Mouse (Mus musculus): ENCODE measurements at regions not wholly inside any gene's neighbourhood (a gene's known extent, or its start where the extent isn't known, plus 50 kb on each side); places are given as distances from the start of the nearest gene placed in this dataset.

DNA sequence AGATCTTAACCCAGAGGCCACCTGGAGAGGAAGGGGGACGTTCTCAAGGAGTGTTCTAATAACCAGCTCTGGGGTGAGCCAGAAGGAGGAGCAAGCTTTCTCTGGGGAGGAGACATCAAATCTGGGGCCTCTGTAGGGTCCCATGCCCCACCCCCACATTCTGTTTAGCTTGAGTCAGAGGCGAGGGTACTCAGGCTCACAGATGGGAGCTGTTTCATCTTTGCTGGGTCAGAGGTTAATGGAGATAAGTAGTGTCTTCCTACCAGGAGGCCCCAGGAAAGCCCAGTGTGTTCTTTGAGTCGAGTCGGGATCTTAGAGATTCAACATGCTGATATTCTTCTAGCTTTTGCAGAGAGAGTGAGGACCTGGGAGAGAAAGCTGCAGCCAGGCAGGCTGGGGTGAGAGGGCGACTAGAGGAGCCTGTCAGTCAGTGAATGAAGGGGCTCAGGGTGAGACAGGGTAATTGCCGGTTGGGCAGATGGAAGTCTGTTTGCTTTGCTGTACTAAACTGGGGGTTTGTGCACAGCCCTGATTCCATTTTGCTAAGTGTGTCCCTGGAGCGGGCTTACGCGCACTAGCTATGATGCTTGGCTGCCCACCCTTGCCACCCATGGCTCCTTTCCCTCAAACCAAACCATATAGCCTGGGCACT, 124.0 kb downstream of the Dact1 start:
- no peak overlapping the region for H3K27ac ChIP-seq (ENCODE audit: control insufficient read depth, insufficient read depth, low read length)
- H3K4me1 ChIP-seq (replicated peaks; ENCODE audit: control insufficient read depth, insufficient read depth, low read length): no peaks in the 10 kb centered on the region
- DNase-seq: no peak
- no peak overlapping the region for H3K4me3 ChIP-seq (ENCODE audit: control insufficient read depth, insufficient read depth, low read length)
- WGBS: 88% methylated on average over 9 of the region's 9 CpGs
- no peaks in the 10 kb centered on the region for H3K27me3 ChIP-seq (ENCODE audit: control insufficient read depth, insufficient read depth, low read length)
- TF ChIP-seq CTCF (IDR thresholded peaks at IDR 0.05; ENCODE audit: borderline replicate concordance, control insufficient read depth, extremely low read depth, insufficient read depth, low read length, poor library complexity): no peak
- no peak for TF ChIP-seq POLR2A (IDR thresholded peaks at IDR 0.05; ENCODE audit: control insufficient read depth, extremely low read depth, insufficient read depth, low read length, poor library complexity)
- no peaks in the 10 kb centered on the region for H3K36me3 ChIP-seq (ENCODE audit: control insufficient read depth, insufficient read depth, low read length)

- TF ChIP-seq POLR2A (IDR thresholded peaks at IDR 0.05; ENCODE audit: control insufficient read depth, extremely low read depth, insufficient read depth, low read length, poor library complexity) (no peak), CTCF (IDR thresholded peaks at IDR 0.05; ENCODE audit: borderline replicate concordance, control insufficient read depth, extremely low read depth, insufficient read depth, low read length, poor library complexity) (no peak)
- no peaks in the 10 kb centered on the region for H3K36me3 ChIP-seq (ENCODE audit: control insufficient read depth, insufficient read depth, low read length)
- no peak overlapping the region for H3K4me3 ChIP-seq (ENCODE audit: control insufficient read depth, insufficient read depth, low read length)
- peak; percentile 2 for DNase-seq
- no peaks in the 10 kb centered on the region for H3K4me1 ChIP-seq (replicated peaks; ENCODE audit: control insufficient read depth, insufficient read depth, low read length)
- no peak overlapping the region for H3K27ac ChIP-seq (ENCODE audit: control insufficient read depth, insufficient read depth, low read length)
- no peaks in the 10 kb centered on the region for H3K27me3 ChIP-seq (ENCODE audit: control insufficient read depth, insufficient read depth, low read length)
- 21% methylated on average over 6 of the region's 6 CpGs for WGBS
These were observed 128.6 kb downstream of the Dact1 start for GRCm38 (mm10) chr12:71438254-71438653.

- Histone ChIP-seq H3K36me3 (ENCODE audit: control insufficient read depth, insufficient read depth, low read length) (no peaks in the 10 kb centered on the region), H3K4me3 (ENCODE audit: control insufficient read depth, insufficient read depth, low read length) (no peak overlapping the region), H3K4me1 (replicated peaks; ENCODE audit: control insufficient read depth, insufficient read depth, low read length) (no peaks in the 10 kb centered on the region), H3K27ac (ENCODE audit: control insufficient read depth, insufficient read depth, low read length) (no peak overlapping the region), H3K27me3 (ENCODE audit: control insufficient read depth, insufficient read depth, low read length) (no peaks in the 10 kb centered on the region)
- WGBS: 75% methylated on average over 3 of the region's 3 CpGs
- DNase-seq: no peak
- TF ChIP-seq CTCF (IDR thresholded peaks at IDR 0.05; ENCODE audit: borderline replicate concordance, control insufficient read depth, extremely low read depth, insufficient read depth, low read length, poor library complexity) (no peak), POLR2A (IDR thresholded peaks at IDR 0.05; ENCODE audit: control insufficient read depth, extremely low read depth, insufficient read depth, low read length, poor library complexity) (no peak)
These were observed 131.2 kb downstream of the Dact1 start for GRCm38 (mm10) chr12:71440863-71441262.

GRCm38 (mm10) chr12:71441272-71441671, 131.6 kb downstream of the Dact1 start:
- Histone ChIP-seq H3K36me3 (ENCODE audit: control insufficient read depth, insufficient read depth, low read length) (no peaks in the 10 kb centered on the region), H3K4me3 (ENCODE audit: control insufficient read depth, insufficient read depth, low read length) (no peak overlapping the region), H3K27me3 (ENCODE audit: control insufficient read depth, insufficient read depth, low read length) (no peaks in the 10 kb centered on the region), H3K4me1 (replicated peaks; ENCODE audit: control insufficient read depth, insufficient read depth, low read length) (no peaks in the 10 kb centered on the region), H3K27ac (ENCODE audit: control insufficient read depth, insufficient read depth, low read length) (no peak overlapping the region)
- WGBS: 96% methylated on average over 5 of the region's 5 CpGs
- TF ChIP-seq CTCF (IDR thresholded peaks at IDR 0.05; ENCODE audit: borderline replicate concordance, control insufficient read depth, extremely low read depth, insufficient read depth, low read length, poor library complexity) (no peak), POLR2A (IDR thresholded peaks at IDR 0.05; ENCODE audit: control insufficient read depth, extremely low read depth, insufficient read depth, low read length, poor library complexity) (no peak)
- no peak for DNase-seq

GRCm38 (mm10) chr12:71446177-71446891, 136.7 kb downstream of the Dact1 start:
- H3K27ac ChIP-seq (ENCODE audit: control insufficient read depth, insufficient read depth, low read length): no peak overlapping the region
- H3K36me3 ChIP-seq (ENCODE audit: control insufficient read depth, insufficient read depth, low read length): no peaks in the 10 kb centered on the region
- TF ChIP-seq CTCF (IDR thresholded peaks at IDR 0.05; ENCODE audit: borderline replicate concordance, control insufficient read depth, extremely low read depth, insufficient read depth, low read length, poor library complexity): no peak
- no peak for TF ChIP-seq POLR2A (IDR thresholded peaks at IDR 0.05; ENCODE audit: control insufficient read depth, extremely low read depth, insufficient read depth, low read length, poor library complexity)
- H3K4me1 ChIP-seq (replicated peaks; ENCODE audit: control insufficient read depth, insufficient read depth, low read length): no peaks in the 10 kb centered on the region
- no peak for DNase-seq
- H3K27me3 ChIP-seq (ENCODE audit: control insufficient read depth, insufficient read depth, low read length): no peaks in the 10 kb centered on the region
- WGBS: 84% methylated on average over 8 of the region's 8 CpGs
- no peak overlapping the region for H3K4me3 ChIP-seq (ENCODE audit: control insufficient read depth, insufficient read depth, low read length)

GRCm38 (mm10) chr12:71446892-71447268, 137.2 kb downstream of the Dact1 start:
- H3K27me3 ChIP-seq (ENCODE audit: control insufficient read depth, insufficient read depth, low read length): no peaks in the 10 kb centered on the region
- no peak for DNase-seq
- WGBS: 59% methylated on average over 7 of the region's 7 CpGs
- H3K36me3 ChIP-seq (ENCODE audit: control insufficient read depth, insufficient read depth, low read length): no peaks in the 10 kb centered on the region
- H3K4me3 ChIP-seq (ENCODE audit: control insufficient read depth, insufficient read depth, low read length): no peak overlapping the region
- H3K27ac ChIP-seq (ENCODE audit: control insufficient read depth, insufficient read depth, low read length): no peak overlapping the region
- H3K4me1 ChIP-seq (replicated peaks; ENCODE audit: control insufficient read depth, insufficient read depth, low read length): no peaks in the 10 kb centered on the region
- TF ChIP-seq CTCF (IDR thresholded peaks at IDR 0.05; ENCODE audit: borderline replicate concordance, control insufficient read depth, extremely low read depth, insufficient read depth, low read length, poor library complexity) (no peak), POLR2A (IDR thresholded peaks at IDR 0.05; ENCODE audit: control insufficient read depth, extremely low read depth, insufficient read depth, low read length, poor library complexity) (no peak)
